Mouse (Mus musculus): ENCODE results near the gene Them5.

DNA sequence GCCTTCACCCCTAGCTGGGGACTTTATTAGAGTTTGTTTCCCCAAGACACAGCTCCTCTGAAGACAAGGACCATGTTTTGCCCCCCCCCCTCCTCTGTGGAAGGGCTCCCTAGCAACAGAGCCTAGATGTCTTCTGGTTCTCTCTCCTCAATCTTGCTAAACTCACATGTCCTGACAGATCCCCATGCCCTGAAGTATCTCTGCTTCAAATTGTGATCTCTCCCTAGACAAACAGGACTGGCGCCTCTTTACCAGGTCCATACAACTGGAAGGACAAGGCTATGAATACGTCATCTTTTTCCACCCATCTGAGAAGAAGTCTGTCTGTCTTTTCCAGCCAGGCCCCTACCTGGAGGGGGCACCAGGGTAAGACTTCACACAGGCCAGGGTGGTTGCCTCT lies 2.3 kb downstream of the Them5 start:
- TF ChIP-seq MYOG (IDR thresholded peaks at IDR 0.05; ENCODE audit: control insufficient read depth, extremely low read depth, insufficient read length): no peak
- TF ChIP-seq CTCF (IDR thresholded peaks at IDR 0.05; ENCODE audit: control insufficient read depth, insufficient read depth, insufficient read length): no peak

Data from C2C12 (cell line).